Mouse (Mus musculus): ENCODE data around the gene Rims1.

The Rims1 gene

GRCm38 (mm10) chr1:22377652-22378051 is 428.1 kb downstream of the Rims1 start:
- no peak for DNase-seq (ENCODE audit: low read depth in 2 of 2, low spot score in 2 of 2)

GRCm38 (mm10) chr1:22377062-22377461 is 428.7 kb downstream of the Rims1 start:
- no peak for DNase-seq (ENCODE audit: low read depth in 2 of 2, low spot score in 2 of 2)

GRCm38 (mm10) chr1:22356209-22356608 is 449.6 kb downstream of the Rims1 start:
- DNase-seq (ENCODE audit: low read depth in 2 of 2, low spot score in 2 of 2): no peak

GRCm38 (mm10) chr1:22353687-22354086 is 452.1 kb downstream of the Rims1 start:
- DNase-seq (ENCODE audit: low read depth in 2 of 2, low spot score in 2 of 2): no peak

- DNase-seq (ENCODE audit: low read depth in 2 of 2, low spot score in 2 of 2): no peak
These were observed 466.9 kb downstream of the Rims1 start for GRCm38 (mm10) chr1:22338914-22339313.

- no peak for DNase-seq (ENCODE audit: low read depth in 2 of 2, low spot score in 2 of 2)
These were observed 484.7 kb downstream of the Rims1 start for GRCm38 (mm10) chr1:22320941-22321676.

- DNase-seq (ENCODE audit: low read depth in 2 of 2, low spot score in 2 of 2): no peak
These were observed 490.3 kb downstream of the Rims1 start for GRCm38 (mm10) chr1:22315537-22315936.

- no peak for DNase-seq (ENCODE audit: low read depth in 2 of 2, low spot score in 2 of 2)
These were observed 494.3 kb downstream of the Rims1 start for GRCm38 (mm10) chr1:22311471-22311870.

- no peak for DNase-seq (ENCODE audit: low read depth in 2 of 2, low spot score in 2 of 2)
These were observed 499.3 kb downstream of the Rims1 start for GRCm38 (mm10) chr1:22306519-22306918.

GRCm38 (mm10) chr1:22305932-22306331 is 499.9 kb downstream of the Rims1 start:
- no peak for DNase-seq (ENCODE audit: low read depth in 2 of 2, low spot score in 2 of 2)

- DNase-seq (ENCODE audit: low read depth in 2 of 2, low spot score in 2 of 2): no peak
These were observed 511.8 kb downstream of the Rims1 start for GRCm38 (mm10) chr1:22293953-22294352.

- DNase-seq (ENCODE audit: low read depth in 2 of 2, low spot score in 2 of 2): no peak
These were observed 512.5 kb downstream of the Rims1 start for GRCm38 (mm10) chr1:22293310-22293709.

- no peak for DNase-seq (ENCODE audit: low read depth in 2 of 2, low spot score in 2 of 2)
These were observed 519.0 kb downstream of the Rims1 start for GRCm38 (mm10) chr1:22286807-22287206.

GRCm38 (mm10) chr1:22279954-22280353 is 525.8 kb downstream of the Rims1 start:
- no peak for DNase-seq (ENCODE audit: low read depth in 2 of 2, low spot score in 2 of 2)

- DNase-seq (ENCODE audit: low read depth in 2 of 2, low spot score in 2 of 2): no peak
These were observed 531.7 kb downstream of the Rims1 start for GRCm38 (mm10) chr1:22274081-22274480.

- DNase-seq (ENCODE audit: low read depth in 2 of 2, low spot score in 2 of 2): no peak
These were observed 535.7 kb downstream of the Rims1 start for GRCm38 (mm10) chr1:22270131-22270530.

GRCm38 (mm10) chr1:22268581-22269359 is 537.0 kb downstream of the Rims1 start:
- DNase-seq (ENCODE audit: low read depth in 2 of 2, low spot score in 2 of 2): no peak

GRCm38 (mm10) chr1:22266491-22266890 is 539.3 kb downstream of the Rims1 start:
- DNase-seq (ENCODE audit: low read depth in 2 of 2, low spot score in 2 of 2): no peak

GRCm38 (mm10) chr1:22265528-22265927 is 540.3 kb downstream of the Rims1 start:
- no peak for DNase-seq (ENCODE audit: low read depth in 2 of 2, low spot score in 2 of 2)

GRCm38 (mm10) chr1:22262169-22262950 is 543.4 kb downstream of the Rims1 start:
- DNase-seq (ENCODE audit: low read depth in 2 of 2, low spot score in 2 of 2): no peak

GRCm38 (mm10) chr1:22261702-22262101 is 544.1 kb downstream of the Rims1 start:
- no peak for DNase-seq (ENCODE audit: low read depth in 2 of 2, low spot score in 2 of 2)

GRCm38 (mm10) chr1:22260291-22260690 is 545.5 kb downstream of the Rims1 start:
- no peak for DNase-seq (ENCODE audit: low read depth in 2 of 2, low spot score in 2 of 2)

All from CD8-positive naive resting alpha-beta T cell, adult 2 months (primary cell).